In the genomic region with DNA sequence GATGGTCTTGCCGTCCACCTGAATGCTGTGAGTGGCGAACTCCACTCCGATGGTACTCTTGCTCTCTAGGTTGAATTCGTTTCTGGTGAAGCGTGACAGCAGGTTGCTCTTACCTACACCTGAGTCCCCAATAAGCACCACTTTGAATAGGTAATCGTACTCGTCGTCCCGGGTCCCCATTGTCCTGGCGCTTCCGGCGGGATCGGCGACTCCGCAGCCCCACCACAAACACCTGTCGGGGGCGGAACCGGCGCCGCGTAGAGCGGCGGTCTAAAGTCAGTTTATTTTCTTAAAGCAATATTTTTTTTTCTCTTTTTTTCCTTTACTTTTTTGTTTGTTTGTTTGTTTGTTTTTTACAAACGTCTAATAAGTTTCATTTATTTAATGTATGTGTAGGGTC, we compare ENCODE assay signal across 7 mouse cellular contexts. TPM values are rescaled to one million over a fixed set of nuclear protein-coding genes. Genes with fewer than 3 reads are reported as not detected.
ATAC-seq lines count a peak whose summit lies in the region.
"Not testable (repeated sequence)": the region's sequence is repeated elsewhere in the genome, so short reads cannot be mapped to it uniquely, and the experiment has no call there.

No protein-coding gene starts in this region.

- 36% methylated on average over 24 of the region's 24 CpGs for WGBS in intestine, embryonic 15.5 days
- 39% methylated on average over 24 of the region's 24 CpGs for WGBS in kidney, embryonic 15.5 days

- H3K4me2 ChIP-seq in intestine, embryonic 15.5 days (replicated peaks), result 0 out of 2 replicates have a peak overlapping the region, but pooled peaks have one; percentile 28
- H3K4me2 ChIP-seq in kidney, embryonic 15.5 days, result 0 out of 2 replicates have a peak overlapping the region, but pooled peaks have one; percentile 33

- H3K36me3 ChIP-seq in intestine, embryonic 15.5 days; kidney, embryonic 15.5 days: not testable (repeated sequence)

- H3K4me3 ChIP-seq in intestine, embryonic 15.5 days (replicated peaks); kidney, embryonic 15.5 days (replicated peaks): not testable (repeated sequence)

- peak; percentile 62; the same call in 1 of the 2 replicates for ATAC-seq in common myeloid progenitor, adult 5-6 weeks (replicated peaks; ENCODE audit: low read depth, poor library complexity, severe bottlenecking)
- peak; percentile 82 for ATAC-seq in erythroid progenitor cell, adult 5-6 weeks (replicated peaks; ENCODE audit: low FRiP score, poor library complexity, severe bottlenecking)
- ATAC-seq in intestine, embryonic 15.5 days; kidney, embryonic 15.5 days (replicated peaks; ENCODE audit: low FRiP score): not testable (repeated sequence)
- ATAC-seq in megakaryocyte, adult 5-6 weeks (ENCODE audit: poor library complexity, severe bottlenecking), result peak; percentile 63
- peak; percentile 63; the same call in 1 of the 2 replicates for ATAC-seq in megakaryocyte-erythroid progenitor cell, adult 5-6 weeks (replicated peaks; ENCODE audit: low FRiP score, low TSS enrichment, poor library complexity, severe bottlenecking)
- 0 out of 2 replicates have a peak, but pooled peaks have one; percentile 13 for ATAC-seq in monocyte, adult 5-6 weeks (replicated peaks; ENCODE audit: insufficient number of reproducible peaks, low FRiP score, low TSS enrichment, poor library complexity, severe bottlenecking)

- H3K9ac ChIP-seq in intestine, embryonic 15.5 days; kidney, embryonic 15.5 days: not testable (repeated sequence)

- H3K27ac ChIP-seq in intestine, embryonic 15.5 days; kidney, embryonic 15.5 days: not testable (repeated sequence)

- not testable (repeated sequence) for H3K4me1 ChIP-seq in intestine, embryonic 15.5 days (replicated peaks); kidney, embryonic 15.5 days

- not testable (repeated sequence) for H3K27me3 ChIP-seq in intestine, embryonic 15.5 days (replicated peaks); kidney, embryonic 15.5 days

- H3K9me3 ChIP-seq in intestine, embryonic 15.5 days; kidney, embryonic 15.5 days (replicated peaks): not testable (repeated sequence)

RNA-seq across cellular contexts. Expression of a gene that starts 16.1 kb away (rescaled TPM):
- total RNA-seq in common myeloid progenitor, adult 5-6 weeks (2017), result 9.1 and 11.8 TPM in 2 replicates
- total RNA-seq in erythroid progenitor cell, adult 5-6 weeks (2015; ENCODE audit: low replicate concordance), result 4.2 TPM in 1 of 2 replicates, not detected in the other
- 0.15 and 2.2 TPM in 2 replicates for total RNA-seq in erythroid progenitor cell, adult 5-6 weeks (2017; ENCODE audit: low replicate concordance)
- polyA plus RNA-seq in intestine, embryonic 15.5 days (2015; fragmentation: Nextera tagmentation; extraction: Ambion mirVana), result 20.4 and 20.5 TPM in 2 replicates
- 31.5 and 33.9 TPM in 2 replicates for polyA plus RNA-seq in kidney, embryonic 15.5 days (2015; fragmentation: Nextera tagmentation; extraction: Ambion mirVana)
- total RNA-seq in megakaryocyte, adult 5-6 weeks (2015), result 6.8 and 9.4 TPM in 2 replicates
- total RNA-seq in megakaryocyte, adult 5-6 weeks (2017), result 5.8 and 9.0 TPM in 2 replicates
- total RNA-seq in megakaryocyte-erythroid progenitor cell, adult 5-6 weeks (2014; fragmentation: Nextera tagmentation), result 15.7 and 23.7 TPM in 2 replicates
- total RNA-seq in megakaryocyte-erythroid progenitor cell, adult 5-6 weeks (2017), result 6.2 and 15.9 TPM in 2 replicates
- 4.9 to 10.9 TPM (median 5.4 TPM) in 3 replicates for total RNA-seq in monocyte, adult 5-6 weeks (2017)

RNA-seq across cellular contexts. Expression of a gene that starts 18.5 kb away (rescaled TPM):
- 4.0 and 4.5 TPM in 2 replicates for total RNA-seq in common myeloid progenitor, adult 5-6 weeks (2017)
- 1.1 TPM in 1 of 2 replicates, not detected in the other for total RNA-seq in erythroid progenitor cell, adult 5-6 weeks (2015; ENCODE audit: low replicate concordance)
- 0.39 TPM in 1 of 2 replicates, not detected in the other for total RNA-seq in erythroid progenitor cell, adult 5-6 weeks (2017; ENCODE audit: low replicate concordance)
- polyA plus RNA-seq in intestine, embryonic 15.5 days (2015; fragmentation: Nextera tagmentation; extraction: Ambion mirVana), result 5.2 and 5.3 TPM in 2 replicates
- polyA plus RNA-seq in kidney, embryonic 15.5 days (2015; fragmentation: Nextera tagmentation; extraction: Ambion mirVana), result 6.0 and 7.4 TPM in 2 replicates
- 0.41 and 0.98 TPM in 2 replicates for total RNA-seq in megakaryocyte, adult 5-6 weeks (2015)
- 0.51 and 0.61 TPM in 2 replicates for total RNA-seq in megakaryocyte, adult 5-6 weeks (2017)
- total RNA-seq in megakaryocyte-erythroid progenitor cell, adult 5-6 weeks (2014; fragmentation: Nextera tagmentation), result 4.6 and 9.4 TPM in 2 replicates
- total RNA-seq in megakaryocyte-erythroid progenitor cell, adult 5-6 weeks (2017), result 3.0 and 7.0 TPM in 2 replicates
- total RNA-seq in monocyte, adult 5-6 weeks (2017), result 0.38 to 1.4 TPM (median 0.49 TPM) in 3 replicates

RNA-seq across cellular contexts. Expression of a gene that starts 57.2 kb away (rescaled TPM):
- 17.9 and 40.2 TPM in 2 replicates for total RNA-seq in common myeloid progenitor, adult 5-6 weeks (2017)
- total RNA-seq in erythroid progenitor cell, adult 5-6 weeks (2015; ENCODE audit: low replicate concordance), result 48.7 and 54.1 TPM in 2 replicates
- total RNA-seq in erythroid progenitor cell, adult 5-6 weeks (2017; ENCODE audit: low replicate concordance), result 38.4 and 51.5 TPM in 2 replicates
- 44.9 and 45.8 TPM in 2 replicates for polyA plus RNA-seq in intestine, embryonic 15.5 days (2015; fragmentation: Nextera tagmentation; extraction: Ambion mirVana)
- 39.8 and 45.1 TPM in 2 replicates for polyA plus RNA-seq in kidney, embryonic 15.5 days (2015; fragmentation: Nextera tagmentation; extraction: Ambion mirVana)
- total RNA-seq in megakaryocyte, adult 5-6 weeks (2015), result 75.6 and 81.8 TPM in 2 replicates
- total RNA-seq in megakaryocyte, adult 5-6 weeks (2017), result 25.9 and 27.6 TPM in 2 replicates
- total RNA-seq in megakaryocyte-erythroid progenitor cell, adult 5-6 weeks (2014; fragmentation: Nextera tagmentation), result 57.1 and 106 TPM in 2 replicates
- 14.6 and 28.7 TPM in 2 replicates for total RNA-seq in megakaryocyte-erythroid progenitor cell, adult 5-6 weeks (2017)
- total RNA-seq in monocyte, adult 5-6 weeks (2017), result 24.9 to 78.8 TPM (median 41.5 TPM) in 3 replicates
